Mouse (Mus musculus): ENCODE measurements at regions not wholly inside any gene's neighbourhood (a gene's known extent, or its start where the extent isn't known, plus 50 kb on each side); places are given as distances from the start of the nearest gene placed in this dataset.

DNA sequence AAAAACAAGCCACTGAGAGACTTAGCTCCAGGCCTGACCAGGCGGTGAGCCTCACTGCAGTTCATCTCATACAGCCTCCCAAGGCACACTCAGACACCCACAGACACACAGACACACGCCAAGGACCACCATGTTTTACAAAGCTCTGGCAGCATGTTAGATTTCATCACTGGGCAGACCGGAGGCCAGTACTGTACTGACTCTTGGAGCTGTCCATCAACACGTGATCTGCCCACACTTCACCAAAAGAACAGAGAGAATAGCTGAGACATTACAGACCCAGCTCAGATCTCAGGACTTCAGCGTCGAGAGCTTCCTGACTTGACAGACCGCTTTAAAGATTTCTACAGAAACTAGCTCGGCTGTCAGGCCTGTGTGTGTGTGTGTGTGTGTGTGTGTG, 155.5 kb upstream of the Ercc4 start:
- TF ChIP-seq CTCF (IDR thresholded peaks at IDR 0.05; ENCODE audit: control insufficient read depth, insufficient read depth, low read length) (no peak), POLR2A (IDR thresholded peaks at IDR 0.05; ENCODE audit: borderline replicate concordance, control insufficient read depth, low read depth, low read length) (no peak)
- Histone ChIP-seq H3K27ac (ENCODE audit: control insufficient read depth, insufficient read depth, low read depth, low read length, poor library complexity) (no peak overlapping the region), H3K4me1 (ENCODE audit: control insufficient read depth, insufficient read depth, low read length) (no peaks in the 10 kb centered on the region), H3K4me3 (replicated peaks; ENCODE audit: control insufficient read depth, low read depth, low read length) (no peak overlapping the region)
- WGBS = 68% methylated on average over 8 of the region's 8 CpGs

DNA sequence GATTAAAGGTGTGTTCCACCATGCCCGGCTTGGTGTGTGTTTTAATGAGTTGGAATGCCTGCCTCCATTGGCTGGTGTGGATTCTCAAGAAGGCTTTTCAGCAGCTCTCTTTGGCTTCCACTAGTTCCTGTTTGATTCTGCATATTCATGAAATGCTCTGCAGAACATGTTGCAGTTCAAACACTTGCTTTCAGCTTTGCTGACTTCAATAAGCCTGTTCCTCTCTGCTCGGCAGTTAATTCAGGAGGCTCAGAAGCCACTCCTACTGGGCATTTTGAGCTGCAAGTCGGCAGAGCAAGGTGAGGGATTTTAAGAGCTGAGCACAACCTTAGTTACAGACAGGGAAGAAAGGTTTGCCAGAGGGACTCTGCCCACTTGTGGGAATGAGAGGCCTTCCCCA, 153.1 kb upstream of the Ercc4 start:
- Histone ChIP-seq H3K4me3 (replicated peaks; ENCODE audit: control insufficient read depth, low read depth, low read length) (no peak overlapping the region), H3K27ac (ENCODE audit: control insufficient read depth, insufficient read depth, low read depth, low read length, poor library complexity) (no peak overlapping the region), H3K4me1 (ENCODE audit: control insufficient read depth, insufficient read depth, low read length) (no peaks in the 10 kb centered on the region)
- no peak for TF ChIP-seq POLR2A (IDR thresholded peaks at IDR 0.05; ENCODE audit: borderline replicate concordance, control insufficient read depth, low read depth, low read length)
- TF ChIP-seq CTCF (IDR thresholded peaks at IDR 0.05; ENCODE audit: control insufficient read depth, insufficient read depth, low read length) = no peak
- 34% methylated on average over 3 of the region's 3 CpGs for WGBS

DNA sequence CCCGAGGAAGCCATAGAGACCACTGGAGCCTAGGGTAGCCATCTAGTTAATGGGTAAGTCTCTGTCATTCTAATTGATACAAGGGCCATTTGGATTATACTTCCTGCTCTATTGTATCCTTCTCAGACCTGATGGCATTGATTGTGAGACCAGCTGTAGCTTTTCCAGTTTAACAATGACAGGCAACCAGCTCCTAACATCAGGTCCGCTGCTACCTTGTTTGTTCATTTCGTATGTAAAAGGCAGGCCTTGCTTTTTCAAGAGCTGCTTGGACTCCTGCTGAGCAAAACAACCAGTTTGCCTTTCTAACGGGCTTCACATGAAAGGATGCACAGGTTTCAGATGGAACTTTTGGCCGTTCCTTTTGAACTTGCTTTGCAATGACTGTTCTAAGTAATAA, 148.6 kb upstream of the Ercc4 start:
- Histone ChIP-seq H3K4me3 (replicated peaks; ENCODE audit: control insufficient read depth, low read depth, low read length) (no peak overlapping the region), H3K27ac (ENCODE audit: control insufficient read depth, insufficient read depth, low read depth, low read length, poor library complexity) (no peak overlapping the region), H3K4me1 (ENCODE audit: control insufficient read depth, insufficient read depth, low read length) (no peaks in the 10 kb centered on the region)
- WGBS = 73% methylated on average over 5 of the region's 5 CpGs
- no peak for TF ChIP-seq POLR2A (IDR thresholded peaks at IDR 0.05; ENCODE audit: borderline replicate concordance, control insufficient read depth, low read depth, low read length)
- TF ChIP-seq CTCF (IDR thresholded peaks at IDR 0.05; ENCODE audit: control insufficient read depth, insufficient read depth, low read length) = no peak

- H3K4me1 ChIP-seq (ENCODE audit: control insufficient read depth, insufficient read depth, low read length) = no peaks in the 10 kb centered on the region
- TF ChIP-seq CTCF (IDR thresholded peaks at IDR 0.05; ENCODE audit: control insufficient read depth, insufficient read depth, low read length) (no peak), POLR2A (IDR thresholded peaks at IDR 0.05; ENCODE audit: borderline replicate concordance, control insufficient read depth, low read depth, low read length) (no peak)
- WGBS = 57% methylated on average over 1 of the region's 1 CpGs
- no peak overlapping the region for H3K27ac ChIP-seq (ENCODE audit: control insufficient read depth, insufficient read depth, low read depth, low read length, poor library complexity)
- no peak overlapping the region for H3K4me3 ChIP-seq (replicated peaks; ENCODE audit: control insufficient read depth, low read depth, low read length)
Measured at GRCm38 (mm10) chr16:12982681-12983080, 126.8 kb upstream of the Ercc4 start.

- Histone ChIP-seq H3K4me3 (replicated peaks; ENCODE audit: control insufficient read depth, low read depth, low read length) (no peak overlapping the region), H3K4me1 (ENCODE audit: control insufficient read depth, insufficient read depth, low read length) (no peaks in the 10 kb centered on the region), H3K27ac (ENCODE audit: control insufficient read depth, insufficient read depth, low read depth, low read length, poor library complexity) (no peak overlapping the region)
- TF ChIP-seq CTCF (IDR thresholded peaks at IDR 0.05; ENCODE audit: control insufficient read depth, insufficient read depth, low read length) (no peak), POLR2A (IDR thresholded peaks at IDR 0.05; ENCODE audit: borderline replicate concordance, control insufficient read depth, low read depth, low read length) (no peak)
- 63% methylated on average over 1 of the region's 1 CpGs for WGBS
Measured at GRCm38 (mm10) chr16:13001288-13001880, 108.1 kb upstream of the Ercc4 start.

GRCm38 (mm10) chr16:13012863-13013262, 96.6 kb upstream of the Ercc4 start:
- no peak for TF ChIP-seq CTCF (IDR thresholded peaks at IDR 0.05; ENCODE audit: control insufficient read depth, insufficient read depth, low read length)
- no peak for TF ChIP-seq POLR2A (IDR thresholded peaks at IDR 0.05; ENCODE audit: borderline replicate concordance, control insufficient read depth, low read depth, low read length)
- WGBS = 44% methylated on average over 5 of the region's 5 CpGs

DNA sequence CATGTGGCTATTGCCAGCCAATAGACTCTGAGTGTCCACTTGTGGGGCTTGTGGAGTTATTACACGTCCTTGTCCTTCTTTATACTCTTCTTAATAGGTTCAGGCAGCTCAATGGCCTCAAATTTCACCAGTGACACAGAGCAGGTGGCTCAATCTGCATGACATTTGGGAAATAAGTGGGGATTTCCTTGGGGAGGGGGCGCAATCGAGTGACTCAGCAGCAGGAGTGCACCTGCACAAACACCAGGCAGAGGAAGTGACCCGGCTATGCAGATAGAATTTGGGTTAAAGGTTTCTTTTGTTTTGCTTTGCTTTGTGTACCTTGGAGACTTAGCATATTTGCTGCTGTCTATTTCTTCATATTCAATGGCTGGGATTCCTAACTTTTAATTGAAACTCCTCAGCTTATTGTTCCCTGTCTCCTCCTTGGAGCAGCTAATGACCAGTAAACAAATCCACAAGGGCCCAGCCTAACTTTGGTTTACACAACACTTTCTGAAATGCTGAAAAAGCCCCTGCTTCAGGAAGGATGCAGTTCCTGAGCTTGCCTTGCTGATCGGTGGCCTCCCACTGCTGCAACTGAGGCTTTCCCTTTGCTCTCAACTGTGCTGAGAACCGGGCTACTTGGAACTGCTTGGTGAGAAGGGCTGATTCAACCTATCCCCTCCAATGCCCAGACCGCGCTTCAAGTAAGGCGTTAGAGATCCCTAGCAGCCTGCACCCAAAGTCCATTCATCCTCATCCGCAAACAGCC, 95.4 kb upstream of the Ercc4 start:
- WGBS = 58% methylated on average over 10 of the region's 10 CpGs
- no peaks in the 10 kb centered on the region for H3K4me1 ChIP-seq (ENCODE audit: control insufficient read depth, insufficient read depth, low read length)
- TF ChIP-seq POLR2A (IDR thresholded peaks at IDR 0.05; ENCODE audit: borderline replicate concordance, control insufficient read depth, low read depth, low read length) (no peak), CTCF (IDR thresholded peaks at IDR 0.05; ENCODE audit: control insufficient read depth, insufficient read depth, low read length) (no peak)

More at GRCm38 (mm10) chr16:13012863-13013262, 96.6 kb upstream of the Ercc4 start:
- H3K4me3 ChIP-seq (replicated peaks; ENCODE audit: control insufficient read depth, low read depth, low read length) = no peak overlapping the region
- no peak overlapping the region for H3K27ac ChIP-seq (ENCODE audit: control insufficient read depth, insufficient read depth, low read depth, low read length, poor library complexity)
- H3K4me1 ChIP-seq (ENCODE audit: control insufficient read depth, insufficient read depth, low read length) = no peaks in the 10 kb centered on the region

DNA sequence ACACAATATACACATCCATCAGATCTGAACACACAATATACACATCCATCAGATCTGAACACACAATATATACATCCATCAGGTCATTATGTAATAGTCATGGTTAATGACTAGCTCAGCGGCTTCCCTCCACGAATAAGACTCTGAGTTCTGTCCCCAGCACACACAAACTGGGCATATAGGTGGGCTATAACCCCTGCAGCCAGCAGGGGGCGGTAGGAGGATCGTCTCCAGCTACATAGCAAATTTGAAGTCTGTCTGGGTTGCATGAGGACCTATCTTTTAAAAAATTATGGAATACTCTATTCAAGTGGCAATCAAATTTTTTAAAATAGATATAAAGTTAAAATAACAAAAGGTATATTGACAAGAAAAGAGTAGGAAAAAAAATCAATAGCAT, 86.6 kb upstream of the Ercc4 start:
- TF ChIP-seq POLR2A (IDR thresholded peaks at IDR 0.05; ENCODE audit: borderline replicate concordance, control insufficient read depth, low read depth, low read length) (no peak), CTCF (IDR thresholded peaks at IDR 0.05; ENCODE audit: control insufficient read depth, insufficient read depth, low read length) (peak; percentile 59)
- 28% methylated on average over 4 of the region's 4 CpGs for WGBS
- Histone ChIP-seq H3K4me1 (ENCODE audit: control insufficient read depth, insufficient read depth, low read length) (no peaks in the 10 kb centered on the region), H3K4me3 (replicated peaks; ENCODE audit: control insufficient read depth, low read depth, low read length) (no peak overlapping the region), H3K27ac (ENCODE audit: control insufficient read depth, insufficient read depth, low read depth, low read length, poor library complexity) (no peak overlapping the region)

More for the DNA sequence above, 95.4 kb upstream of the Ercc4 start:
- Histone ChIP-seq H3K4me3 (replicated peaks; ENCODE audit: control insufficient read depth, low read depth, low read length) (no peak overlapping the region), H3K27ac (ENCODE audit: control insufficient read depth, insufficient read depth, low read depth, low read length, poor library complexity) (no peak overlapping the region)

All from bone marrow, adult 2 months (tissue).